Mouse (Mus musculus): ENCODE measurements around the gene Sqor. TPM values are rescaled to one million over a fixed set of nuclear protein-coding genes. Genes with fewer than 3 reads are reported as not detected.

Gene Sqor
- polyA plus RNA-seq, 1 experiment: 84.1 TPM

DNA sequence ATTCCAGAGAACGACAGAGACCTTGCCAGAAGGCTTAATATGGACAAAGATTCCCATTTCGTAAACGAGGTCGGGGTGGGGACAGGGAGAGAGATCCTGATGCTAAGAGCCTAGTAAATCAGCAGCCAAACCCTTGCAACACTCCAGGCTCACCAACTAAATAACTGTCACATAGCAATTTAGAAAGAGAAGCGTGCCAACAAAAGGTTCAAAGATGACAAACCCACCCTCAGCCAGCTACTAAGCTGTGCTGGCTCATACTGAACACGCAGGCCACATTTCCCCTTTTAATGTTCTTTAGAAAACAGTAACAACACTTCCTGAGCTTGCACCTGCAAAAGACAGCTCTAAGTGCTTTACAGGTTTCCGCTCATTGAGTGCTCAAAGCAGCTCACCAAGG is 24.3 kb downstream of the Sqor start:
- TF ChIP-seq POLR2A (IDR thresholded peaks at IDR 0.05; ENCODE audit: borderline replicate concordance, control insufficient read depth, low read depth, low read length) (no peak), CTCF (IDR thresholded peaks at IDR 0.05; ENCODE audit: control insufficient read depth, insufficient read depth, low read length) (no peak)
- Histone ChIP-seq H3K27ac (ENCODE audit: control insufficient read depth, insufficient read depth, low read depth, low read length, poor library complexity) (no peak overlapping the region), H3K4me3 (replicated peaks; ENCODE audit: control insufficient read depth, low read depth, low read length) (no peak overlapping the region), H3K4me1 (ENCODE audit: control insufficient read depth, insufficient read depth, low read length) (no peaks in the 10 kb centered on the region)
- WGBS: 31% methylated on average over 7 of the region's 7 CpGs

DNA sequence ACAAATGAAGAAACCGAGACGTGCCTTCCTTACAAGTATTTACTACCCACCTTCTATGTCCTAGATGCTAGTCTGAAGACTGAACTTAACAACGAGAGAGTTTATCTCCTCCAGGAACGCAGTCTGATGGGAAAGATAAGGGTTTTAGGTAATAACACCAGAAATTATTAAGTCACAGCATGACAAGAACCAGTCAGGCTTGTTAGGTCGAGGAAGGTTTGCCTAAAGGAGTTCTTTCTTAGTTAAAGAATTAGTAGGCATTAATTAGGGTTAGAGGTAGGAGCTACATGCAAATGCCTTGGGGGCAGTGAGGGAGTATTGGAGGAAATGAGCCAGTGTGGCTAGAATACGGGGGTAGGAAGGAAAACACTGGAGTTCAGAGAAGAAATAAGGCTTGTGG is 24.7 kb downstream of the Sqor start:
- WGBS: 17% methylated on average over 6 of the region's 6 CpGs
- TF ChIP-seq CTCF (IDR thresholded peaks at IDR 0.05; ENCODE audit: control insufficient read depth, insufficient read depth, low read length) (no peak), POLR2A (IDR thresholded peaks at IDR 0.05; ENCODE audit: borderline replicate concordance, control insufficient read depth, low read depth, low read length) (no peak)
- H3K27ac ChIP-seq (ENCODE audit: control insufficient read depth, insufficient read depth, low read depth, low read length, poor library complexity): no peak overlapping the region

DNA sequence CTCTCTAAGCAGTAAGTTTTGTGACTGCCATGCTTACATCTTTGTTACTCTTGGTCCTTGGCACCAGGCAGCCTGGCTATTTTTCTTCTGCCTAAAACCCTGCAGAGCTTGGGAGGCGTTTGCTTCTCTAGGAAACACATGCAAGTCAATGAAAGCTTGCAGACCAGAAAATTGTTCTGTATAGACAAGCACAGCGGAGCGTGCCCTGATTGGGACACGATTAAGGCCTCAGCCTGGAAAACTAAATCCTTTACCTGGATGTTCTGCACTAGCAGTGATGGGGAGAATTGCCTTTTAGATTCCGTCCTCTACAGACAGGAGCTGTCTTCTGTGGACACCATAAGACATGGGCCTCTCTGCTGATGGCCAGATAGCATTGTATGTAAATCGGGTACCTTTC is 39.4 kb downstream of the Sqor start:
- H3K4me1 ChIP-seq (ENCODE audit: control insufficient read depth, insufficient read depth, low read length): no peaks in the 10 kb centered on the region
- H3K27ac ChIP-seq (ENCODE audit: control insufficient read depth, insufficient read depth, low read depth, low read length, poor library complexity): no peak overlapping the region
- WGBS: 90% methylated on average over 6 of the region's 6 CpGs
- no peak for TF ChIP-seq POLR2A (IDR thresholded peaks at IDR 0.05; ENCODE audit: borderline replicate concordance, control insufficient read depth, low read depth, low read length)
- TF ChIP-seq CTCF (IDR thresholded peaks at IDR 0.05; ENCODE audit: control insufficient read depth, insufficient read depth, low read length): no peak
- no peak overlapping the region for H3K4me3 ChIP-seq (replicated peaks; ENCODE audit: control insufficient read depth, low read depth, low read length)

More for the DNA sequence above, 24.7 kb downstream of the Sqor start:
- Histone ChIP-seq H3K4me3 (replicated peaks; ENCODE audit: control insufficient read depth, low read depth, low read length) (no peak overlapping the region), H3K4me1 (ENCODE audit: control insufficient read depth, insufficient read depth, low read length) (no peaks in the 10 kb centered on the region)

DNA sequence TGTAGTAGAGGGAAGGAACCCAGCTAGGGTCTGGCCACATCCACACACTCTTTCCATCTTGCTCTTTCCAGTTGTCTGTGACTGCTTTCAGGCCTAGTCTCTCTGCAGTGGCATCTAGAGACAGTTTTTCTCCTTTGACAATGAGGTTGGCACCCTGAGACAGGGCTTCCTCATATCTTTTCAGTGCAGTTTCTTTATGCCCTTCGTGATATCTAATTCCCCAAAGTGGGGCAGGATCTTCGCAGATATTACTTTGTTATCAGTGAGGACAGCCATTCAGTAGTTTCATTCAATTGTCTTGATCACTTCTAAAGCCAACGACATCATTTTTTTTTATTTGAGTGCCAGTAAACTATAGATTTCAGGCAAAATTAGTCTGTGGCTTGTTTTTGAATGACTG is 41.0 kb downstream of the Sqor start:
- TF ChIP-seq CTCF (IDR thresholded peaks at IDR 0.05; ENCODE audit: control insufficient read depth, insufficient read depth, low read length) (no peak), POLR2A (IDR thresholded peaks at IDR 0.05; ENCODE audit: borderline replicate concordance, control insufficient read depth, low read depth, low read length) (no peak)
- 57% methylated on average over 3 of the region's 3 CpGs for WGBS
- Histone ChIP-seq H3K27ac (ENCODE audit: control insufficient read depth, insufficient read depth, low read depth, low read length, poor library complexity) (peak overlapping the region; percentile 29), H3K4me3 (replicated peaks; ENCODE audit: control insufficient read depth, low read depth, low read length) (no peak overlapping the region), H3K4me1 (ENCODE audit: control insufficient read depth, insufficient read depth, low read length) (no peaks in the 10 kb centered on the region)

DNA sequence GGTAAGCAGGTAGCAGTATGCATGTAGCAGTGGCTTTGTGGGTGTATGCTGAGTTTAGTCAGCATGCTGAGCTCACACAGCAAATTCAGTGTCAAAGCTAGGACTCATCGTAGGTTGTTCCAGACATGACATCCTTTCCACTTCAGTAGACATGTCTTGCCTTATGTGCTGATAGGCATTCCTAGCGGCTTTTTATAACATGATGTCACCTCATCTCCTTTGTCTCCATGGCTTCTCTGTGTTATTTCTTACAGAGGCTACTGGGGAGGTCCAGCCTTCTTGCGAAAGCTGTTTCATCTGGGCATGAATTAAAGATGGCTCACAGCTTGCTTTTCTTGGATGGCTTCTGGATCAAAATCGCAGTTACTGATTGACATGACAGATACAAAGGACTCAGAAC is 44.0 kb downstream of the Sqor start:
- WGBS: 90% methylated on average over 4 of the region's 4 CpGs
- TF ChIP-seq CTCF (IDR thresholded peaks at IDR 0.05; ENCODE audit: control insufficient read depth, insufficient read depth, low read length) (no peak), POLR2A (IDR thresholded peaks at IDR 0.05; ENCODE audit: borderline replicate concordance, control insufficient read depth, low read depth, low read length) (no peak)

DNA sequence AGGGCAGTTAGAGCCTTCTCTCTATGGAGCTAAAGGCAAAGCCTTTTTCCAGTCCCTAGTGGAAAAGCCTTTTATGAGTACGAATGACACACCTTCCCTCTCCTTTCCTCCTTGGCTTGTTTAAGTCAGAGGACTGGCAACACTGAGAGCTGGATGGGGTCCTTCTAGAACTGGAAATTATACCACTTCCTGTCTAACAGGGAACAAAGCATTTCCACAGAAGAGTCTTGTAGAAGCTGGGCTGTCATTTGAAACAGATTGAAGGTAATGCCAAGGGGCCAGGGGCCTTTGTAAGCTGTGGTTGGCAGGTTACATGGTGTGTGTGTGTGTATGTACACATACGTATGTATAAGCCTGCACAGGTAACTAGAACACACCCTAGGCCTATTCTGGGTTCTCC is 51.9 kb downstream of the Sqor start:
- WGBS: 47% methylated on average over 2 of the region's 2 CpGs
- TF ChIP-seq POLR2A (IDR thresholded peaks at IDR 0.05; ENCODE audit: borderline replicate concordance, control insufficient read depth, low read depth, low read length) (no peak), CTCF (IDR thresholded peaks at IDR 0.05; ENCODE audit: control insufficient read depth, insufficient read depth, low read length) (no peak)
- no peak overlapping the region for H3K27ac ChIP-seq (ENCODE audit: control insufficient read depth, insufficient read depth, low read depth, low read length, poor library complexity)
- H3K4me1 ChIP-seq (ENCODE audit: control insufficient read depth, insufficient read depth, low read length): peaks cover 1% of the 10 kb centered on the region; the same call in 1 of the 2 replicates
- H3K4me3 ChIP-seq (replicated peaks; ENCODE audit: control insufficient read depth, low read depth, low read length): no peak overlapping the region

More for the DNA sequence above, 44.0 kb downstream of the Sqor start:
- Histone ChIP-seq H3K27ac (ENCODE audit: control insufficient read depth, insufficient read depth, low read depth, low read length, poor library complexity) (no peak overlapping the region), H3K4me3 (replicated peaks; ENCODE audit: control insufficient read depth, low read depth, low read length) (no peak overlapping the region), H3K4me1 (ENCODE audit: control insufficient read depth, insufficient read depth, low read length) (no peaks in the 10 kb centered on the region)

DNA sequence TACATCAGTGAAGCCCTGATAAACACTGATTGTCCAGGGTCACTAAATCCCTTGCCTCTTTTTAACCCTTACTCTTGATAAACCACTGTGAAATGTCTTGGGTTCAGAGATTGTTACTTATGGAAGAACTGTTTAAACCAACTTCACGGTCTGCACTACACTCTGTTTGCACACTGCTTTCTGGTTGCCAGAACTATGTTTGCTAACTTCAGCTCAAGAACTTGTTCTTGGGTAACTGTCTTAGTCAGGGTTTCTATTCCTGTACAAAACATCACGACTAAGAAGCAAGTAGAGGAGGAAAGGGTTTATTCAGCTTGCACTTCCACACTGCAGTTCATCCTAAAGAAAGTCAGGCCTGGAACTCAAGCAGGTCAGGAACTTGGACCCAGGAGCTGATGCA is 56.2 kb downstream of the Sqor start:
- Histone ChIP-seq H3K27ac (ENCODE audit: control insufficient read depth, insufficient read depth, low read depth, low read length, poor library complexity) (no peak overlapping the region), H3K4me1 (ENCODE audit: control insufficient read depth, insufficient read depth, low read length) (peaks cover 1% of the 10 kb centered on the region; the same call in 1 of the 2 replicates), H3K4me3 (replicated peaks; ENCODE audit: control insufficient read depth, low read depth, low read length) (no peak overlapping the region)
- WGBS: 62% methylated on average over 2 of the region's 2 CpGs
- no peak for TF ChIP-seq POLR2A (IDR thresholded peaks at IDR 0.05; ENCODE audit: borderline replicate concordance, control insufficient read depth, low read depth, low read length)
- TF ChIP-seq CTCF (IDR thresholded peaks at IDR 0.05; ENCODE audit: control insufficient read depth, insufficient read depth, low read length): no peak

DNA sequence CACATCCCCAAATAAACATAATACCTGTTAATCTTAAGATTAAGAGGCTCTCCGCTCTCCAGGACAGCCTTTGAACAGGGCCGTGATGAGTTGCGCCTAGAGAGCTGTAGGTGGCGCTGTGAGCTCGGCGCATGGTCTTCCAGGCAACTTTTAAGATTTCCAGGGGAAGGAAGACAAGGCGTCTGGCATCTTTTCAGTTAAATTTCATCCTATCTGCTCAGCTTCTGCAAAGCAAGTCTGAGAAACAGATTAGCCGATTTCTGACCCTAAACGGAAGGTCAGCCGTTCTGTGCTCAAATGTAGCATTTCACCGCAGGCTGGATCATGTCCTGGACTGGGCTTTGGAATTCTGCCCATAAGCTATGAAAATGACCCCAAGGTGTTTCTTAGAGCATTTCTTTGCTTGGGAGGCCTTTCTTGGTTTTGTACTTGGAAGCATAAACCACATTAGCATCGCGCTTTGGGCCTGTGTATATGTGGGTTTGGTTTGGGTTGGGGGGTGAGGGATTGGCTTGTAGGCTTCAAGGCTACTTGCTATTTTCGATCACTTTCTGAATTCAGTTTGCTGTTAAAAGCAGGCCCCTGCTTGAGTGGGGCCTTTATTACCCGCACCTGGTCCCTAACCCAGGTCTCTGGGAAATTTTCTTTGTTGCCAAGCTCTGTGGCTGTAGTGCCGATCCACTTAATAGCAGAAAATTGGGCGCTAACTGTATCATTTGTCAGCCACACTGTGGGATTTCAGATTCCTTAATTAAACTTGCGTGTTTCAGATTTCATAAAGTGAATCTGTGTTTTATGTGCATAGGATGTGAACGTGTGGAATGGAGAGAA is 60.6 kb downstream of the Sqor start:
- H3K4me1 ChIP-seq (ENCODE audit: control insufficient read depth, insufficient read depth, low read length): no peaks in the 10 kb centered on the region
- 54% methylated on average over 19 of the region's 19 CpGs for WGBS
- H3K4me3 ChIP-seq (replicated peaks; ENCODE audit: control insufficient read depth, low read depth, low read length): no peak overlapping the region
- no peak overlapping the region for H3K27ac ChIP-seq (ENCODE audit: control insufficient read depth, insufficient read depth, low read depth, low read length, poor library complexity)
- TF ChIP-seq CTCF (IDR thresholded peaks at IDR 0.05; ENCODE audit: control insufficient read depth, insufficient read depth, low read length): peak; percentile 57; the same call in 1 of the 2 replicates
- no peak for TF ChIP-seq POLR2A (IDR thresholded peaks at IDR 0.05; ENCODE audit: borderline replicate concordance, control insufficient read depth, low read depth, low read length)

All from bone marrow, adult 2 months (tissue).